Mouse (Mus musculus) kidney, adult 2 months (tissue): ENCODE measurements at regions not wholly inside any gene's neighbourhood (a gene's known extent, or its start where the extent isn't known, plus 50 kb on each side); places are given as distances from the start of the nearest gene placed in this dataset.

Source experiments
- DNase-seq: peaks from one replicate; pipeline ENCODE4 v3.0.0; 2021
- H3K27ac ChIP-seq: fragments of 200-500 bp; 2 replicates; pipeline ENCODE4 v1.5.1; 2012; ENCODE audit warnings: low read depth, low read length, control low read depth, inconsistent platforms; ENCODE audit not compliant: insufficient read depth
- H3K27me3 ChIP-seq: fragments of 200-500 bp; replicated peaks from 2 replicates; pipeline ENCODE4 v1.6.1; 2012; ENCODE audit warnings: mild to moderate bottlenecking, moderate library complexity, low read length, inconsistent platforms; ENCODE audit not compliant: control insufficient read depth, insufficient read depth
- H3K36me3 ChIP-seq: fragments of 200-500 bp; 2 replicates; pipeline ENCODE4 v1.6.1; 2012; ENCODE audit warnings: mild to moderate bottlenecking, moderate library complexity, low read length, inconsistent platforms; ENCODE audit not compliant: control insufficient read depth, insufficient read depth
- H3K4me1 ChIP-seq: fragments of 200-500 bp; 2 replicates; pipeline ENCODE4 v1.6.1; 2011; ENCODE audit warnings: low read length; ENCODE audit not compliant: control insufficient read depth, insufficient read depth
- H3K4me3 ChIP-seq: fragments of 200-500 bp; 2 replicates; pipeline ENCODE4 v1.5.1; 2011; ENCODE audit warnings: mild to moderate bottlenecking, low read depth, low read length, control low read depth; ENCODE audit not compliant: insufficient read depth
- CTCF ChIP-seq: fragments of 200-500 bp; conservative IDR thresholded peaks from 2 replicates; pipeline ENCODE4 v1.5.1; 2011; ENCODE audit warnings: low read depth, mild to moderate bottlenecking, control low read depth, low read length, moderate library complexity, mixed read lengths; ENCODE audit not compliant: insufficient read depth, insufficient read length
- POLR2A ChIP-seq: fragments of 200-500 bp; IDR thresholded peaks from one replicate; pipeline ENCODE4 v1.6.1; 2011; ENCODE audit warnings: low read depth, low read length, control low read depth
- WGBS: fragments of 180-500 bp; shearing (Covaris S2); methylation state at CpG from one replicate; pipeline ENCODE4 v1.1.7; 2018; 5-methylcytosine and 5-hydroxymethylcytosine counted together

- Histone ChIP-seq H3K27ac (no peak overlapping the region), H3K36me3 (no peaks in the 10 kb centered on the region), H3K4me3 (no peak overlapping the region), H3K4me1 (no peaks in the 10 kb centered on the region), H3K27me3 (no peaks in the 10 kb centered on the region)
- 56% methylated on average over 13 of the region's 13 CpGs for WGBS
- TF ChIP-seq CTCF (no peak), POLR2A (no peak)
- DNase-seq: no peak
These were observed 180.8 kb downstream of the Stim2 start for GRCm38 (mm10) chr5:54178966-54179547.

GRCm38 (mm10) chr5:54180192-54180611 lies 181.9 kb downstream of the Stim2 start:
- Histone ChIP-seq H3K27ac (no peak overlapping the region), H3K4me1 (no peaks in the 10 kb centered on the region), H3K4me3 (no peak overlapping the region), H3K27me3 (no peaks in the 10 kb centered on the region), H3K36me3 (no peaks in the 10 kb centered on the region)
- WGBS: 61% methylated on average over 2 of the region's 2 CpGs
- TF ChIP-seq CTCF (no peak), POLR2A (no peak)
- peak; percentile 65 for DNase-seq

- Histone ChIP-seq H3K27ac (no peak overlapping the region), H3K4me3 (no peak overlapping the region), H3K36me3 (no peaks in the 10 kb centered on the region), H3K27me3 (no peaks in the 10 kb centered on the region), H3K4me1 (no peaks in the 10 kb centered on the region)
- no peak for DNase-seq
- TF ChIP-seq POLR2A: no peak
- TF ChIP-seq CTCF: no peak
- WGBS: 67% methylated on average over 10 of the region's 10 CpGs
These were observed 182.5 kb downstream of the Stim2 start for GRCm38 (mm10) chr5:54180640-54181326.

GRCm38 (mm10) chr5:54181327-54181863 lies 183.1 kb downstream of the Stim2 start:
- TF ChIP-seq CTCF (no peak), POLR2A (no peak)
- Histone ChIP-seq H3K27me3 (no peaks in the 10 kb centered on the region), H3K36me3 (no peaks in the 10 kb centered on the region), H3K4me3 (no peak overlapping the region), H3K27ac (no peak overlapping the region), H3K4me1 (no peaks in the 10 kb centered on the region)
- WGBS: 34% methylated on average over 13 of the region's 13 CpGs
- DNase-seq: no peak

- 91% methylated on average over 4 of the region's 4 CpGs for WGBS
- H3K4me1 ChIP-seq: no peaks in the 10 kb centered on the region
- TF ChIP-seq CTCF: no peak
- no peak for TF ChIP-seq POLR2A
- no peaks in the 10 kb centered on the region for H3K27me3 ChIP-seq
- no peak overlapping the region for H3K27ac ChIP-seq
- DNase-seq: no peak
- H3K36me3 ChIP-seq: no peaks in the 10 kb centered on the region
- H3K4me3 ChIP-seq: no peak overlapping the region
These were observed 184.5 kb downstream of the Stim2 start for GRCm38 (mm10) chr5:54182754-54183153.

- WGBS: 66% methylated on average over 4 of the region's 4 CpGs
- Histone ChIP-seq H3K4me1 (no peaks in the 10 kb centered on the region), H3K27me3 (no peaks in the 10 kb centered on the region), H3K4me3 (no peak overlapping the region), H3K27ac (no peak overlapping the region), H3K36me3 (no peaks in the 10 kb centered on the region)
- DNase-seq: no peak
- TF ChIP-seq POLR2A: no peak
- TF ChIP-seq CTCF: no peak
These were observed 187.4 kb downstream of the Stim2 start for GRCm38 (mm10) chr5:54185662-54186061.

GRCm38 (mm10) chr5:54186076-54186676 lies 187.9 kb downstream of the Stim2 start:
- DNase-seq: no peak
- Histone ChIP-seq H3K27me3 (no peaks in the 10 kb centered on the region), H3K27ac (no peak overlapping the region), H3K36me3 (no peaks in the 10 kb centered on the region), H3K4me3 (no peak overlapping the region), H3K4me1 (no peaks in the 10 kb centered on the region)
- 63% methylated on average over 11 of the region's 11 CpGs for WGBS
- TF ChIP-seq POLR2A (no peak), CTCF (no peak)
